Mouse (Mus musculus) stomach, postnatal 0 days (tissue): Measurements from ENCODE around the gene Hp1bp3.

Experiments used
- CTCF ChIP-seq: IDR thresholded peaks from 2 replicates; pipeline ENCODE4 v1.5.1; 2016; ENCODE audit warnings: antibody characterized with exemption, low read depth, mild to moderate bottlenecking, moderate library complexity
- EP300 ChIP-seq: optimal IDR thresholded peaks from 2 replicates; pipeline ENCODE3; 2016; ENCODE audit warnings: antibody characterized with exemption

GRCm38 (mm10) chr4:138187995-138188394, 28.1 kb upstream of the Hp1bp3 start:
- TF ChIP-seq CTCF (no peak), EP300 (no peak)
